Mouse (Mus musculus): ENCODE results near the gene Src. TPM values are rescaled to one million over a fixed set of nuclear protein-coding genes. Genes with fewer than 3 reads are reported as not detected.

Gene Src
- polyA plus RNA-seq (2015; fragmentation: Nextera tagmentation; extraction: Ambion mirVana) = 16.4 and 18.2 TPM in 2 replicates

DNA sequence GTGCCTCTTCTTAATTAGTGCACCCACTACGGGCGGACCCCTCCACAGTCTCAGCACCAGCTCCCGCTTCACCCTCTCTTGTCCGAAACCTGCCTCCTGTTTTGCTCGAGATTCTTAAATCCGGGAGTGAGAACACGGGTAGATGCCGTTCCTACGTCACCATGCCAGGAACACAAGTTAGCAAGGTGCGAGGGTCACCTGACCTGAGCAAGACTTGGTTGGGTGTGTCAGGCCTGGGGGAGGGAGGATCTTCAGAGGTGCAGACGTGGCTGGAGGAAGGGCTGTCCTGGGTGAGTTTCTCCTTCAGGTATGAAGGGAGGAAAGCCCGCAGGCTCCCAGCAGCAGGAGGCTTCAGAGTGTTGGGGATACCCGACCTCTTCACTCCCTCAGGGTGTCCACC is at the start of gene Src:
Src (plus strand) TSS at position 239 of the 400 bp plus-strand sequence.
- Histone ChIP-seq H3K4me1 (ENCODE audit: insufficient read depth, low read depth, low read length) (peaks cover 15% of the 10 kb centered on the region; the same call in 1 of the 2 replicates), H3K27ac (ENCODE audit: low read length) (peak within 1 kb of the TSS; percentile 66), H3K27me3 (replicated peaks; ENCODE audit: insufficient read depth, low read length) (no peaks in the 10 kb centered on the region), H3K9me3 (ENCODE audit: low read length) (no peaks in the 10 kb centered on the region), H3K36me3 (ENCODE audit: insufficient read depth, low read length) (no peaks in the 10 kb centered on the region), H3K9ac (replicated peaks; ENCODE audit: low read depth) (no peak within 1 kb of the TSS), H3K4me2 (replicated peaks; ENCODE audit: low read depth, low read length) (peak within 1 kb of the TSS; percentile 17; the same call in 1 of the 2 replicates), H3K4me3 (ENCODE audit: low read depth, low read length) (no peak within 1 kb of the TSS)
- ATAC-seq (peak; percentile 31), DNase-seq (ENCODE audit: low spot score) (peak; percentile 80)
- WGBS = 30% methylated on average over 13 of the region's 13 CpGs
- no peak for TF ChIP-seq CTCF (IDR thresholded peaks at IDR 0.05)
- no peak for TF ChIP-seq EP300 (IDR thresholded peaks at IDR 0.05)

DNA sequence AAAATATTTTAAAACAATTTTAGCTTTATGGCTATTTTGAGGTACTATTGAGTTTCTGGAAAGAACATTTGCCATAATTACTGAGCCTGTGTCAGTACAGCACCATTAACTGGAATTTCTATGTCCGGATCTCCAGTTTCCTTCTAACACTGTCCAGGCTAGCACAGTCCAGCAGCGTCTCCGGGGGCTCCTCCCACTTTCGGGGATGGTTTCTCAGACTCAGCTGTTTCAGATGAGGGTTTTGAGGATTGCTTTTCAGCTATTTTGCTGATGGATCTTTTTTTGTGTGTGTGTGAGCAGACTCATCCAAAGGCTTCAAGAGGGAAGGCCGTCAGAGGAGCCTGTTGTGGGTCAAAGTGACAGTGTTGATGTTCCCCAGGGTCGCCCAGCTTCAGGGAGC is 46.5 kb upstream of the Src start:
- Histone ChIP-seq H3K27me3 (replicated peaks; ENCODE audit: insufficient read depth, low read length) (no peaks in the 10 kb centered on the region), H3K9ac (replicated peaks; ENCODE audit: low read depth) (no peak overlapping the region), H3K36me3 (ENCODE audit: insufficient read depth, low read length) (no peaks in the 10 kb centered on the region), H3K4me1 (ENCODE audit: insufficient read depth, low read depth, low read length) (peaks cover 8% of the 10 kb centered on the region; the same call in 1 of the 2 replicates), H3K9me3 (ENCODE audit: low read length) (no peaks in the 10 kb centered on the region), H3K27ac (ENCODE audit: low read length) (peak overlapping the region; percentile 71; the same call in 1 of the 2 replicates), H3K4me2 (replicated peaks; ENCODE audit: low read depth, low read length) (no peak overlapping the region), H3K4me3 (ENCODE audit: low read depth, low read length) (no peak overlapping the region)
- TF ChIP-seq CTCF (IDR thresholded peaks at IDR 0.05) (no peak), EP300 (IDR thresholded peaks at IDR 0.05) (no peak)
- WGBS = 51% methylated on average over 6 of the region's 6 CpGs
- DNase-seq (ENCODE audit: low spot score) (no peak), ATAC-seq (no peak)

DNA sequence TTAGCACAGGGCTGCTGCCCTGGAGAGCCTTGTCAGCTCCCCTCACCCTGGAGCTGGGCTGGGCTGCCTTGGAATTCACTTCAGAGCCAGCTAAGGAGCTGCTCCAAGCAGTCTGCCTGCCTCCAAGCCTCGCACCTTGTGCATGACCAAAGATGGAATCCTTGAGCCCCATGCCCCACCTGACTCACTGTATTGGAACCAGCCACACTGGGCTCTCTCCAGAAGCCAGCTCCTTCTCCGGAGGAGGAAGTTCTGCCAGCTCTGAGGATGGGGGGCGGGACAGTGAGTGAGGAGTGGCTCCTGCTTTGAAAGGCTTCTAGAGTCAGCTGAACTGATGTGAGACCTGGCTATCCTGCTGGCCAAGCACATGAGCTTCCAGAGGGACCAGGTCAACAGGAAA is 44.6 kb upstream of the Src start:
- ATAC-seq (peak; percentile 89), DNase-seq (ENCODE audit: low spot score) (peak; percentile 82)
- no peak overlapping the region for H3K4me2 ChIP-seq (replicated peaks; ENCODE audit: low read depth, low read length)
- peak overlapping the region; percentile 71 for H3K27ac ChIP-seq (ENCODE audit: low read length)
- H3K4me1 ChIP-seq (ENCODE audit: insufficient read depth, low read depth, low read length) = peaks cover 8% of the 10 kb centered on the region; the same call in 1 of the 2 replicates
- H3K36me3 ChIP-seq (ENCODE audit: insufficient read depth, low read length) = no peaks in the 10 kb centered on the region
- 49% methylated on average over 3 of the region's 3 CpGs for WGBS
- no peaks in the 10 kb centered on the region for H3K9me3 ChIP-seq (ENCODE audit: low read length)
- H3K27me3 ChIP-seq (replicated peaks; ENCODE audit: insufficient read depth, low read length) = no peaks in the 10 kb centered on the region
- peak; percentile 43; the same call in 1 of the 2 replicates for TF ChIP-seq EP300 (IDR thresholded peaks at IDR 0.05)
- no peak for TF ChIP-seq CTCF (IDR thresholded peaks at IDR 0.05)
- H3K9ac ChIP-seq (replicated peaks; ENCODE audit: low read depth) = no peak overlapping the region
- H3K4me3 ChIP-seq (ENCODE audit: low read depth, low read length) = no peak overlapping the region

DNA sequence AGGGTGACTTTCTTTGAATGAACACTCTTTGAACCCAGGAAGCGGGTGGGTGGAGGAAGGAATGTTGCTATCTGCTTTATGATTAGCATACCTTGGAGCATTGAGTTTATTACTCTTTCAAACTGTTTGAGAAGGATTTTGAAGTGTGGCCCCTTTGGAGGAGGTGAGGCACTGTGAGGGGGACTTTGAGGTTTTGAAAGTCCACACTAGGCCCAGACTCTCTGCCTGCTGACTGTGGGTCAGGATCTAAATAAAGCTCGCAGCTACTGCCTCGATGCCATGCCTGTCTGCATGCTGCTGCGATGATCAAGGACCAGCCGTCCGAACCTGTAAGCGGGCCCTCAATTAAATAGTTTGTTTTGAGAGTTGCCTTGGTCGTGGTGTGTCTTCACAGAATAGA is 43.2 kb upstream of the Src start:
- DNase-seq (ENCODE audit: low spot score) (peak; percentile 59), ATAC-seq (peak; percentile 34; the same call in 1 of the 2 replicates)
- peaks cover 8% of the 10 kb centered on the region; the same call in 1 of the 2 replicates for H3K4me1 ChIP-seq (ENCODE audit: insufficient read depth, low read depth, low read length)
- no peak overlapping the region for H3K4me3 ChIP-seq (ENCODE audit: low read depth, low read length)
- no peaks in the 10 kb centered on the region for H3K27me3 ChIP-seq (replicated peaks; ENCODE audit: insufficient read depth, low read length)
- TF ChIP-seq CTCF (IDR thresholded peaks at IDR 0.05) (no peak), EP300 (IDR thresholded peaks at IDR 0.05) (no peak)
- no peak overlapping the region for H3K4me2 ChIP-seq (replicated peaks; ENCODE audit: low read depth, low read length)
- no peaks in the 10 kb centered on the region for H3K36me3 ChIP-seq (ENCODE audit: insufficient read depth, low read length)
- WGBS = 46% methylated on average over 7 of the region's 8 CpGs
- peak overlapping the region; percentile 71 for H3K27ac ChIP-seq (ENCODE audit: low read length)
- H3K9ac ChIP-seq (replicated peaks; ENCODE audit: low read depth) = no peak overlapping the region
- H3K9me3 ChIP-seq (ENCODE audit: low read length) = no peaks in the 10 kb centered on the region

DNA sequence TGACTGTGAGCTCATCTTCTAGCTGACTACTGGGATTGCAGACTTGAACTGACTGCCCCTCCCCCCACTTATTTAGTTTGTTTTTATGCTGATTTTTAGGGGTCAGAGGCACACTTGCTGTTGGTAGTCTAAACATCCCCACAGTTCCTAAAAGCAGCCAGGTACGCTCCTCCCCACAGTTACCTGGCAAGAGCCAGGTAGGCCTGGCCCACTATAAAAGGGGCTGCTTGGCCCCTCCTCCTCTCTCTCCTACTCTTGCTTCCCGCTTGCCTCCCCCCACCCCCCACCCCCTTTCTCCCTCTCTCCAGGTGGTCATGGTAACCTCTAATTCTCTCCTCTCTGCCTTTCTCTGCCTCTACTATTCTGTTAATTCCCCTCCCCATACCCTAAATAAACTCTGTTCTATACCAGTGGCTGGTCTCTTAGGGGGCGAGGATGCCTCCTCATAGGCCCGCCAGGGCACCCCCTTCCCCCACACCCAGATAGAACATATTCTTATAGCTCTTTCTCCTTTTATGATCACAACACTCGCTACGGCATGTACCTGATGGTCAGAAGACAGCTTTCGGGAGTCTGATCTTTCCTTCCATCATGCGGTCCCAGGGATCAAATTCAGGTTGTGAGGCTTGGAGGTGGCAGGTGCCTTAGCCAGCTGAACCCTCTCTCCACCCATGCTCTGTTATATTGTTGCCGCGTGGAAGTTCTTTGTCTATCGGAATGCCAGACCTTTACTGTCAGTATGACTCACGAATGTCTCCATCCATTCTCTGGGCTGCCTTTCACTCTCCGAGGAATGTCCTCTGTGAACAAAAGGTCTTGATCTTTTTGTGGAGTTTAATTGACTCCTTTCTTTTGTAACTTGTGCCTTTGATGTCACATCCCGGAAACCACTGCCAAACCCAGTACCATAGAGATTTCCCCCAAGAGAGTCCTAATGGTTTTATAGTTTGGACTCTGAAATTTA is 42.2 kb upstream of the Src start:
- Histone ChIP-seq H3K9me3 (ENCODE audit: low read length) (no peaks in the 10 kb centered on the region), H3K27ac (ENCODE audit: low read length) (peak overlapping the region; percentile 71), H3K4me3 (ENCODE audit: low read depth, low read length) (no peak overlapping the region), H3K9ac (replicated peaks; ENCODE audit: low read depth) (no peak overlapping the region), H3K4me1 (ENCODE audit: insufficient read depth, low read depth, low read length) (peaks cover 8% of the 10 kb centered on the region; the same call in 1 of the 2 replicates), H3K36me3 (ENCODE audit: insufficient read depth, low read length) (no peaks in the 10 kb centered on the region), H3K27me3 (replicated peaks; ENCODE audit: insufficient read depth, low read length) (no peaks in the 10 kb centered on the region), H3K4me2 (replicated peaks; ENCODE audit: low read depth, low read length) (no peak overlapping the region)
- ATAC-seq = peak; percentile 42; the same call in 1 of the 2 replicates
- DNase-seq (ENCODE audit: low spot score) = peak; percentile 84
- 42% methylated on average over 14 of the region's 14 CpGs for WGBS
- peak; percentile 61 for TF ChIP-seq EP300 (IDR thresholded peaks at IDR 0.05)
- TF ChIP-seq CTCF (IDR thresholded peaks at IDR 0.05) = no peak

DNA sequence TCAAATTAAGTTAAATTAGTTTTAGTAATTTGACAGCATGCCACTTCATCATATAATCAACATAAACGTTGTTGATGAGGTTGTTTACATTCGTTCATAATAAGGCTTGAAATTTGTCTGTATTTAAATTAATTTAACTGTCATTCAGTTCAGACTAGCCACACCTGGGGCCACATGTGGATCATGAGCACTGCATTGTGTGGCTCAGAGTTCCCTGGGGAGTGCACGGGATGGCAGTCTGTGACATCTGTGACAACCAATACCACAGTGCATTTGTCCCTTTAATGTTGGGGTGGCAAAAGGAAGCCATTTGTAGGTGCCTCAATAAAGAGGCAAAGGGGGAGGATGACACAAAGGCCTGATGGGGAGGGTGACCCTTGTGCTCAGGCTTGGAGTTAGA is 41.2 kb upstream of the Src start:
- Histone ChIP-seq H3K27me3 (replicated peaks; ENCODE audit: insufficient read depth, low read length) (no peaks in the 10 kb centered on the region), H3K4me1 (ENCODE audit: insufficient read depth, low read depth, low read length) (peaks cover 8% of the 10 kb centered on the region; the same call in 1 of the 2 replicates), H3K9me3 (ENCODE audit: low read length) (no peaks in the 10 kb centered on the region), H3K36me3 (ENCODE audit: insufficient read depth, low read length) (no peaks in the 10 kb centered on the region), H3K27ac (ENCODE audit: low read length) (peak overlapping the region; percentile 71; the same call in 1 of the 2 replicates), H3K4me3 (ENCODE audit: low read depth, low read length) (no peak overlapping the region), H3K9ac (replicated peaks; ENCODE audit: low read depth) (no peak overlapping the region), H3K4me2 (replicated peaks; ENCODE audit: low read depth, low read length) (no peak overlapping the region)
- ATAC-seq (no peak), DNase-seq (ENCODE audit: low spot score) (no peak)
- TF ChIP-seq EP300 (IDR thresholded peaks at IDR 0.05) (no peak), CTCF (IDR thresholded peaks at IDR 0.05) (no peak)
- 48% methylated on average over 3 of the region's 3 CpGs for WGBS
